Mouse (Mus musculus): ENCODE data around the gene Hacd1. TPM values are rescaled to one million over a fixed set of nuclear protein-coding genes. Genes with fewer than 3 reads are reported as not detected.

Hacd1 gene
- polyA plus RNA-seq, 2 experiments, result 55.4 to 74.7 TPM

GRCm38 (mm10) chr2:14065704-14066650 is 10.0 kb upstream of the Hacd1 start:
- ATAC-seq (ENCODE audit: low FRiP score, low read depth) (no peak), DNase-seq (ENCODE audit: low spot score) (no peak)
- Histone ChIP-seq H3K36me3 (ENCODE audit: control insufficient read depth, insufficient read depth, low read length) (no peaks in the 10 kb centered on the region), H3K27me3 (ENCODE audit: control insufficient read depth, insufficient read depth, low read length) (no peaks in the 10 kb centered on the region), H3K27ac (replicated peaks; ENCODE audit: low read depth, low read length) (no peak overlapping the region), H3K4me3 (replicated peaks; ENCODE audit: low read length) (no peak overlapping the region), H3K4me2 (replicated peaks; ENCODE audit: low read depth, low read length, severe bottlenecking) (no peak overlapping the region), H3K4me1 (ENCODE audit: control insufficient read depth, insufficient read depth, low read length) (no peaks in the 10 kb centered on the region), H3K9ac (ENCODE audit: low read depth, low read length, severe bottlenecking) (no peak overlapping the region), H3K9me3 (ENCODE audit: control insufficient read depth, low read length) (no peaks in the 10 kb centered on the region)
- no peak for TF ChIP-seq POLR2A (IDR thresholded peaks at IDR 0.05; ENCODE audit: borderline replicate concordance, extremely low read depth, insufficient read depth, insufficient read length)
- WGBS, result 45% methylated on average over 2 of the region's 2 CpGs

GRCm38 (mm10) chr2:14055168-14055565 is 768 bp downstream of the Hacd1 start:
- Histone ChIP-seq H3K27ac (replicated peaks; ENCODE audit: low read depth, low read length) (peak overlapping the region; percentile 82), H3K4me1 (ENCODE audit: control insufficient read depth, insufficient read depth, low read length) (no peaks in the 10 kb centered on the region), H3K36me3 (ENCODE audit: control insufficient read depth, insufficient read depth, low read length) (no peaks in the 10 kb centered on the region), H3K4me2 (replicated peaks; ENCODE audit: low read depth, low read length, severe bottlenecking) (peak overlapping the region; percentile 82), H3K4me3 (replicated peaks; ENCODE audit: low read length) (peak overlapping the region; percentile 76), H3K27me3 (ENCODE audit: control insufficient read depth, insufficient read depth, low read length) (no peaks in the 10 kb centered on the region), H3K9ac (ENCODE audit: low read depth, low read length, severe bottlenecking) (peak overlapping the region; percentile 74), H3K9me3 (ENCODE audit: control insufficient read depth, low read length) (no peaks in the 10 kb centered on the region)
- ATAC-seq (ENCODE audit: low FRiP score, low read depth), result peak; percentile 89
- TF ChIP-seq POLR2A (IDR thresholded peaks at IDR 0.05; ENCODE audit: borderline replicate concordance, extremely low read depth, insufficient read depth, insufficient read length), result no peak
- WGBS, result under 1% methylated on average over 33 of the region's 58 CpGs
- peak; percentile 73 for DNase-seq (ENCODE audit: low spot score)

GRCm38 (mm10) chr2:14054716-14055115 is 1.2 kb downstream of the Hacd1 start:
- DNase-seq (ENCODE audit: low spot score) (peak; percentile 4), ATAC-seq (ENCODE audit: low FRiP score, low read depth) (no peak)
- H3K4me2 ChIP-seq (replicated peaks; ENCODE audit: low read depth, low read length, severe bottlenecking), result peak overlapping the region; percentile 82
- no peaks in the 10 kb centered on the region for H3K36me3 ChIP-seq (ENCODE audit: control insufficient read depth, insufficient read depth, low read length)
- no peaks in the 10 kb centered on the region for H3K27me3 ChIP-seq (ENCODE audit: control insufficient read depth, insufficient read depth, low read length)
- TF ChIP-seq POLR2A (IDR thresholded peaks at IDR 0.05; ENCODE audit: borderline replicate concordance, extremely low read depth, insufficient read depth, insufficient read length), result no peak
- H3K4me3 ChIP-seq (replicated peaks; ENCODE audit: low read length), result peak overlapping the region; percentile 76
- H3K27ac ChIP-seq (replicated peaks; ENCODE audit: low read depth, low read length), result peak overlapping the region; percentile 82; the same call in 1 of the 2 replicates
- peak overlapping the region; percentile 74 for H3K9ac ChIP-seq (ENCODE audit: low read depth, low read length, severe bottlenecking)
- no peaks in the 10 kb centered on the region for H3K9me3 ChIP-seq (ENCODE audit: control insufficient read depth, low read length)
- 3% methylated on average over 6 of the region's 6 CpGs for WGBS
- H3K4me1 ChIP-seq (ENCODE audit: control insufficient read depth, insufficient read depth, low read length), result no peaks in the 10 kb centered on the region

- Histone ChIP-seq H3K27ac (replicated peaks; ENCODE audit: low read depth, low read length) (no peak overlapping the region), H3K36me3 (ENCODE audit: control insufficient read depth, insufficient read depth, low read length) (no peaks in the 10 kb centered on the region), H3K4me2 (replicated peaks; ENCODE audit: low read depth, low read length, severe bottlenecking) (no peak overlapping the region), H3K4me1 (ENCODE audit: control insufficient read depth, insufficient read depth, low read length) (no peaks in the 10 kb centered on the region), H3K27me3 (ENCODE audit: control insufficient read depth, insufficient read depth, low read length) (no peaks in the 10 kb centered on the region), H3K9me3 (ENCODE audit: control insufficient read depth, low read length) (no peaks in the 10 kb centered on the region), H3K4me3 (replicated peaks; ENCODE audit: low read length) (0 out of 2 replicates have a peak overlapping the region, but pooled peaks have one; percentile 76), H3K9ac (ENCODE audit: low read depth, low read length, severe bottlenecking) (no peak overlapping the region)
- ATAC-seq (ENCODE audit: low FRiP score, low read depth) (no peak), DNase-seq (ENCODE audit: low spot score) (no peak)
- WGBS, result 64% methylated on average over 3 of the region's 3 CpGs
- no peak for TF ChIP-seq POLR2A (IDR thresholded peaks at IDR 0.05; ENCODE audit: borderline replicate concordance, extremely low read depth, insufficient read depth, insufficient read length)
Observed at GRCm38 (mm10) chr2:14054163-14054562, 1.8 kb downstream of the Hacd1 start.

GRCm38 (mm10) chr2:14053618-14054017 is 2.3 kb downstream of the Hacd1 start:
- Histone ChIP-seq H3K4me3 (replicated peaks; ENCODE audit: low read length) (no peak overlapping the region), H3K4me1 (ENCODE audit: control insufficient read depth, insufficient read depth, low read length) (no peaks in the 10 kb centered on the region), H3K9me3 (ENCODE audit: control insufficient read depth, low read length) (no peaks in the 10 kb centered on the region), H3K27ac (replicated peaks; ENCODE audit: low read depth, low read length) (no peak overlapping the region), H3K4me2 (replicated peaks; ENCODE audit: low read depth, low read length, severe bottlenecking) (no peak overlapping the region), H3K9ac (ENCODE audit: low read depth, low read length, severe bottlenecking) (no peak overlapping the region), H3K36me3 (ENCODE audit: control insufficient read depth, insufficient read depth, low read length) (no peaks in the 10 kb centered on the region), H3K27me3 (ENCODE audit: control insufficient read depth, insufficient read depth, low read length) (no peaks in the 10 kb centered on the region)
- TF ChIP-seq POLR2A (IDR thresholded peaks at IDR 0.05; ENCODE audit: borderline replicate concordance, extremely low read depth, insufficient read depth, insufficient read length), result no peak
- DNase-seq (ENCODE audit: low spot score) (no peak), ATAC-seq (ENCODE audit: low FRiP score, low read depth) (no peak)
- 75% methylated on average over 3 of the region's 3 CpGs for WGBS
